Mouse (Mus musculus) kidney, adult 2 months (tissue): ENCODE results near the gene Mavs. TPM values are rescaled to one million over a fixed set of nuclear protein-coding genes. Genes with fewer than 3 reads are reported as not detected.

Source experiments
- DNase-seq: peaks from one replicate; pipeline ENCODE4 v3.0.0; 2021
- H3K27ac ChIP-seq: fragments of 200-500 bp; 2 replicates; pipeline ENCODE4 v1.5.1; 2012; ENCODE audit warnings: low read depth, low read length, control low read depth, inconsistent platforms; ENCODE audit not compliant: insufficient read depth
- H3K27me3 ChIP-seq: fragments of 200-500 bp; replicated peaks from 2 replicates; pipeline ENCODE4 v1.6.1; 2012; ENCODE audit warnings: mild to moderate bottlenecking, moderate library complexity, low read length, inconsistent platforms; ENCODE audit not compliant: control insufficient read depth, insufficient read depth
- H3K36me3 ChIP-seq: fragments of 200-500 bp; 2 replicates; pipeline ENCODE4 v1.6.1; 2012; ENCODE audit warnings: mild to moderate bottlenecking, moderate library complexity, low read length, inconsistent platforms; ENCODE audit not compliant: control insufficient read depth, insufficient read depth
- H3K4me1 ChIP-seq: fragments of 200-500 bp; 2 replicates; pipeline ENCODE4 v1.6.1; 2011; ENCODE audit warnings: low read length; ENCODE audit not compliant: control insufficient read depth, insufficient read depth
- H3K4me3 ChIP-seq: fragments of 200-500 bp; 2 replicates; pipeline ENCODE4 v1.5.1; 2011; ENCODE audit warnings: mild to moderate bottlenecking, low read depth, low read length, control low read depth; ENCODE audit not compliant: insufficient read depth
- CTCF ChIP-seq: fragments of 200-500 bp; conservative IDR thresholded peaks from 2 replicates; pipeline ENCODE4 v1.5.1; 2011; ENCODE audit warnings: low read depth, mild to moderate bottlenecking, control low read depth, low read length, moderate library complexity, mixed read lengths; ENCODE audit not compliant: insufficient read depth, insufficient read length
- POLR2A ChIP-seq: fragments of 200-500 bp; IDR thresholded peaks from one replicate; pipeline ENCODE4 v1.6.1; 2011; ENCODE audit warnings: low read depth, low read length, control low read depth
- WGBS: fragments of 180-500 bp; shearing (Covaris S2); methylation state at CpG from one replicate; pipeline ENCODE4 v1.1.7; 2018; 5-methylcytosine and 5-hydroxymethylcytosine counted together
- polyA plus RNA-seq: library from polyadenylated mRNA; depleted of rRNA; stranded (reverse); fragments of >200 nt; gene quantifications from 2 replicates; pipeline ENCODE4 v1.2.3, GENCODE M21; 2012; rRNA removed

Mavs gene
- polyA plus RNA-seq: 119 and 142 TPM in 2 replicates

DNA sequence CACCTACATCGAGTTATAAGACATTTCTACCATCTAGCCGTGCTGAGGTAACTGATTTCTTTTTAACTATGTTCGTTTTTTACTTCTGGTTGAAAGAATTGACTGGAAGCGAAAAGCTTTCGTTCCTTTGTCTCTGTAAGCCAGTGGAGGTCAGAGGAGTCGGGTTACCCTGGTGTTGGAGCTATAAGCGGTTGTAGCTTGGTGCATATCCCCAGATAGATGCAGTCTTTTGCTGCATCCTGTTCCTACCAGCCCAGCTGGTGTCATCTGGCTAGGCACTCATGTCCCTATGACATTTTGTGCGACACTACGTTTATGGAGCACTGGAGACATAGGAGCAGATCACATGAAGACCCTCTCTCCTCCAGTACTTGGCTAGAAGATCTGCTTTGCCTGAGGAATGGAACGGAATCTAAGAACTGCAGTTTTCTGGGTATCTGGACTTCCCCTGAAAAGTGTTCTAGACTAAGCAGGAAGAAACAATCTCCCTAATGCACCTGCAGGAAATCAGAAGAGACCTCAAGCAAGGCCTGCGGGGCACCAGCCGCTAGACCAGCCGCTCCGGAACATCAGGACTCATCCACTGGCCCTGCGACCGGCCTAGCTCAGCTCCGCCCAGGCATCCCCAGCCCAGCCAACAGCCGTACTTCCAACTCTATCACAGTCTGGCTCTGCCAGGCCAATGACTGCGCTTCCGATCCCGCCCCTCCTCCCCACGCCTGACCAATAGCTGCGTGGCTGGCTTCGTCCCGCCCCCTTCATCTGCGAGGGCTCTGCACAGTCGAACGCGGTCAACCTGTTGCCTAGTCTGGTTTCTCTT lies at the start of gene Mavs:
Mavs (plus strand) TSS at position 757 of the 820 bp plus-strand sequence.
- Histone ChIP-seq H3K4me3 (peak within 1 kb of the TSS; percentile 68), H3K27me3 (no peaks in the 10 kb centered on the region), H3K36me3 (no peaks in the 10 kb centered on the region), H3K4me1 (peaks cover 13% of the 10 kb centered on the region), H3K27ac (peak within 1 kb of the TSS; percentile 84)
- DNase-seq: peak; percentile 99
- 13% methylated on average over 29 of the region's 29 CpGs for WGBS
- TF ChIP-seq POLR2A: peak; percentile 77
- TF ChIP-seq CTCF: no peak

DNA sequence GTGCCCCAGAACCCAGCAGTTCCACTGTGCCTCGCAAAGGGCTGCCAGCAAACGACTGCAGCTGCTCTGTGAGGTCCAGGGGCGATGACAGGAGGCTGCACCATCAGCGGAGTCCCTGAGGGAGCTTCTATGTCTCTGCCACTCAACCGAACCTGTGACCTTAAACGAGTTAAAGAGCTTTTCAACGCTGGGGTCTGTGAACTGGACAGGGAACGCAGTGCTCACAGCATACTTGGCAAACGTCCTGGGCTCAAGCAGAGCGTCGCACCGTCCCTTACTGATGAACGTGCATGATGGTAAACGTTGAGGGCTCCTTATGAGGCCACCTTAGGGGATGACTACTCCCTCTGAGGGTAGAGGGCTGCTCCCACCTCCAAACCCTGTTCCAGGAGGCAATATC lies 47.5 kb upstream of the Mavs start:
- Histone ChIP-seq H3K4me1 (peaks cover 7% of the 10 kb centered on the region; the same call in 1 of the 2 replicates), H3K36me3 (no peaks in the 10 kb centered on the region), H3K27me3 (no peaks in the 10 kb centered on the region), H3K27ac (peak overlapping the region; percentile 76; the same call in 1 of the 2 replicates), H3K4me3 (peak overlapping the region; percentile 71)
- WGBS: 4% methylated on average over 14 of the region's 14 CpGs
- TF ChIP-seq POLR2A: no peak
- TF ChIP-seq CTCF: no peak
- no peak for DNase-seq

DNA sequence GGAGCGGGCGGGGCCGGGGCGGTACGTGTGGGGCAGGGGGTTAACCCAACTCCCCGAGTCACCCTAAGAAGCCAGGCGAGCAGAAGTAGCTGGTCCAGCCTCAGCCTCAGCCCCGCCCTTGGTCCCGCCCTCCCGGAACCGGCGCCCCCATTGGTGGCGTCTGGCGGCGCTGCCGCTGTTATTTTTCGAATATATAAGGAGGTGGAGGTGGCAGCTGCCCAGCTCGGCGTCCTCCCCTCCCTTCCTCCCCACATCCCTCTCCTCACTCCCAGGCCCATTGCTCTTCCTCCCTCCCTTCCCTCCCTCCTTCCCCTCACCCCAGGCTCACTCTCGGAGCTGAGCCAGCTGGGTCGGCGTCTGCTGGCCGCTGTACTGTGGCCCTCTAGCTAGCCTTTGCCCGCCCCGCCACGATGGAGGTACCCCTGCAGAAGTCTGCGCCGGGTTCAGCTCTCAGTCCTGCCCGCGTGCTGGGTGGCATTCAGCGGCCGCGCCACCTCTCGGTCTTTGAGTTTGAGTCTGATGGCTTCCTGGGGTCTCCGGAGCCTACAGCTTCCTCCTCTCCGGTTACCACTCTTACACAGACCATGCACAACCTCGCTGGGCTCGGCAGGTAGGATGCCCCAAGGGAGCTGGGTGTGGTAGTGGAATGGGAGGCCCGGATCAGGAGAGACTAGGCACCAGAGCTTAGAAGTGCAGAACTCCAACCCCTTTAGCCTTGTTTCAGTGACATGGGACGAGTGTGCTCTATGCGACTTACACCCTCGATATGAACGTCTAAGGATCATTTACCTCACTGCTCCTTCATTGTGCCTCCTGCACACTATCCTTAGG lies 46.9 kb upstream of the Mavs start, which contains the start of the genes Cdc25b and Spef1:
Cdc25b (plus strand) TSS at position 179 of the 831 bp plus-strand sequence.
Spef1 (minus strand) TSS at position 512 of the 831 bp plus-strand sequence.
- peak within 1 kb of the TSS; percentile 71 for H3K4me3 ChIP-seq
- peaks cover 7% of the 10 kb centered on the region; the same call in 1 of the 2 replicates for H3K4me1 ChIP-seq
- H3K36me3 ChIP-seq: no peaks in the 10 kb centered on the region; the same call in 1 of the 2 replicates
- TF ChIP-seq POLR2A: no peak
- TF ChIP-seq CTCF: 0 out of 2 replicates have a peak, but pooled peaks have one; percentile 18
- H3K27me3 ChIP-seq: no peaks in the 10 kb centered on the region
- peak within 1 kb of the TSS; percentile 76; the same call in 1 of the 2 replicates for H3K27ac ChIP-seq
- DNase-seq: peak; percentile 92
- under 1% methylated on average over 42 of the region's 43 CpGs for WGBS

DNA sequence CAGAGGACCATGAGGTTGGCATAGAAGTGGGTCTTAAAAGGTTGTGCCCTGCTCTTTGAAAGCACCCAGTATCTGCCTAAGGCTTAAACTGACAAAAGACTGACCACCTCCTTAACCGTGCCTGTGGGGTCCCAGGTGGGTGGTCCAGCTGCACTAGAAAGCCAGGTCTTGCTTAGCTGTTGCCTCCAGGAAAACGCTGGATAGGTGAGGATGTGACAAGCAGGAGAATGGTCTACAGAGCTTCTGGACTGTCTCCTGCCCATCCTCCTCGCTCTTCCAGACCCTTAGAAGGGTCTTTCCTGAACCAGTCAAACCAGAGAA lies 46.3 kb upstream of the Mavs start:
- DNase-seq: no peak
- H3K27me3 ChIP-seq: no peaks in the 10 kb centered on the region
- WGBS: 59% methylated on average over 3 of the region's 3 CpGs
- H3K27ac ChIP-seq: no peak overlapping the region
- peak overlapping the region; percentile 71 for H3K4me3 ChIP-seq
- H3K36me3 ChIP-seq: no peaks in the 10 kb centered on the region; the same call in 1 of the 2 replicates
- H3K4me1 ChIP-seq: peaks cover 7% of the 10 kb centered on the region; the same call in 1 of the 2 replicates
- TF ChIP-seq CTCF (no peak), POLR2A (no peak)

DNA sequence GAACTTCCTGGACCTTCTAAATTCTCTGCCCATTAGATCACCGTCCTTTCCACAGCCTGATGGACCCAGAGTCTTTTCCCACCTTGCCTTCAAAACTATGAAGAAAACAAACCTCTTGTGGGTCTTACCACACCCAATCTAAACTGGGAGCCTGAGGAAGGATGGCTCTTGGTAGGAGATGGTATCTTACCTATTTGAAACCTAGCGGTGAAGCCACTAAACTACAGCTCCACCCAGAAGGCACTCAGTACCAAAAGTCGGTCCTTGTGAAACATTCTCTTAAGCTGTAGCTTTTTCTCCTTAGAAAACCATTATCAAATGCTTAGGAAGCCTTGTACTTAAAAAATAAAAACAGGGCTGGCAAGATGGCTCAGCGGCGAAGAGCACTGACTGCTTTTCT lies 45.6 kb upstream of the Mavs start:
- TF ChIP-seq POLR2A (no peak), CTCF (no peak)
- H3K27me3 ChIP-seq: no peaks in the 10 kb centered on the region
- no peak overlapping the region for H3K4me3 ChIP-seq
- peaks cover 7% of the 10 kb centered on the region; the same call in 1 of the 2 replicates for H3K4me1 ChIP-seq
- no peak for DNase-seq
- no peak overlapping the region for H3K27ac ChIP-seq
- 94% methylated on average over 5 of the region's 5 CpGs for WGBS
- no peaks in the 10 kb centered on the region; the same call in 1 of the 2 replicates for H3K36me3 ChIP-seq

DNA sequence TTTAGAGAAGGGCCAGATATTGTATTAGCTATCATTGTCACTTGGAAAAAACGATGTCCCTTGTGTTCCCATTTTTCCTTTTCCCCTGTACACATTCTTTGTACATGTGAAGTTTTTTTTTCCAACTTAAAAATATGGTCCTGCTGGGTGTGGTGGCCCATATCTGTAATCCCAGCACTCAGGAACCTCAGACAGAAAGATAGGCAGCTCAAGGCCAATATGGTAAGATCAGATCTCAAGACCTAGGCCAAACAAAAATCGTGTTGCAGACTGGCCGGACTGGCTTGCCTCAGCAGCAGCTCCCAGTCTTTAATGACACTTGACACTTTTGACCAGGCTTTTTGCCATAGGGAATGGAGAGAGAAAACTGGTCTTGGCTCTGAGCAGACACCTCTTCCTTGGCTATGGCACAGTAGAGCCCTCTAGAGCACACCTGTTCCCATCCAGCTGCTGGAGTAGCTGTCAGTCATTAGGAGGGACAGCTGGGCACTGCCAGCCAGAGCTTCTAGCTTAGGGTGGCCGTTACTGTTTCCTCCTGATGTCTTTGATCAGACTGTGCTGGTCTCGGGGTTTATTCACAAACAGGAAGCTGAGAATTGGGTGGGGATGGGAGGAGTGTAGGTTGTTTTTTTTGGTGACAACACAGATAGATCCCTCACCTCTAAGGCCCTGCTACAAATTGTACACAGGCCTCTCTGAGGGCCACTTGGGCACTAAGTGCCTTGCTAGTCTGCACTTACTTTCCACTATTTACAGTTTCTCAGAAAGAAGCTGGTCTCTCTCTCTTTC lies 44.1 kb upstream of the Mavs start:
- Histone ChIP-seq H3K4me1 (peaks cover 7% of the 10 kb centered on the region; the same call in 1 of the 2 replicates), H3K27ac (peak overlapping the region; percentile 24; the same call in 1 of the 2 replicates), H3K27me3 (no peaks in the 10 kb centered on the region), H3K4me3 (no peak overlapping the region), H3K36me3 (no peaks in the 10 kb centered on the region; the same call in 1 of the 2 replicates)
- 53% methylated on average over 5 of the region's 5 CpGs for WGBS
- DNase-seq: no peak
- TF ChIP-seq POLR2A: no peak
- no peak for TF ChIP-seq CTCF
